Mouse (Mus musculus) midbrain, embryonic 14.5 days (tissue): ENCODE measurements around the gene Txndc5. TPM values are rescaled to one million over a fixed set of nuclear protein-coding genes. Genes with fewer than 3 reads are reported as not detected.

Experiments
- ATAC-seq: fragments of 200-750 bp; cut with Nextera tagmentation; 2 replicates; pipeline ENCODE4 v1.8.0; 2017; ENCODE audit warnings: moderate number of reproducible peaks, moderate library complexity; ENCODE audit not compliant: low FRiP score, low TSS enrichment
- DNase-seq: peaks from one replicate; pipeline ENCODE4 v3.0.0-alpha.2; 2015
- H3K27ac ChIP-seq: fragments of 300-500 bp; sonication (generic); replicated peaks from 2 replicates; pipeline ENCODE4 v1.5.1; 2014; ENCODE audit warnings: mild to moderate bottlenecking, low read depth, low read length, moderate library complexity
- H3K27me3 ChIP-seq: fragments of 300-500 bp; sonication (generic); 2 replicates; pipeline ENCODE4 v1.6.1; 2014; ENCODE audit warnings: low read length, control low read depth, mixed read lengths; ENCODE audit not compliant: control insufficient read depth, insufficient read depth
- H3K36me3 ChIP-seq: fragments of 300-500 bp; sonication (generic); 2 replicates; pipeline ENCODE4 v1.6.1; 2014; ENCODE audit warnings: low read length, control low read depth; ENCODE audit not compliant: control insufficient read depth, insufficient read depth
- H3K4me1 ChIP-seq: fragments of 300-500 bp; sonication (generic); 2 replicates; pipeline ENCODE4 v1.6.1; 2014; ENCODE audit warnings: mild to moderate bottlenecking, antibody characterized with exemption, low read length, control low read depth; ENCODE audit not compliant: control insufficient read depth, insufficient read depth
- H3K4me2 ChIP-seq: fragments of 300-500 bp; sonication (generic); 2 replicates; pipeline ENCODE4 v1.6.1; 2014; ENCODE audit warnings: mild to moderate bottlenecking, low read length, moderate library complexity
- H3K4me3 ChIP-seq: fragments of 300-500 bp; sonication (generic); replicated peaks from 2 replicates; pipeline ENCODE4 v1.5.1; 2014; ENCODE audit warnings: low read depth, low read length
- H3K9ac ChIP-seq: fragments of 300-500 bp; sonication (generic); replicated peaks from 2 replicates; pipeline ENCODE4 v1.6.1; 2014; ENCODE audit warnings: mild to moderate bottlenecking, low read length, moderate library complexity
- H3K9me3 ChIP-seq: fragments of 300-500 bp; sonication (generic); 2 replicates; pipeline ENCODE4 v1.6.1; 2016; ENCODE audit warnings: low read length, control low read depth, mixed read lengths; ENCODE audit not compliant: control insufficient read depth
- WGBS: fragments of 180-500 bp; shearing (Covaris S2); extraction: QIAGEN DNeasy Blood & Tissue Kit; methylation state at CpG from one replicate; pipeline ENCODE4 v1.1.7; 2014; 5-methylcytosine and 5-hydroxymethylcytosine counted together
- polyA plus RNA-seq: library from polyadenylated mRNA; unstranded; fragments of >200 nt; fragmentation: Nextera tagmentation; extraction: Ambion mirVana; gene quantifications from 2 replicates; pipeline ENCODE4 v1.2.1, GENCODE M21; 2014

Txndc5 gene
- polyA plus RNA-seq, 1 experiment from 2014 or later = 81.9 TPM

DNA sequence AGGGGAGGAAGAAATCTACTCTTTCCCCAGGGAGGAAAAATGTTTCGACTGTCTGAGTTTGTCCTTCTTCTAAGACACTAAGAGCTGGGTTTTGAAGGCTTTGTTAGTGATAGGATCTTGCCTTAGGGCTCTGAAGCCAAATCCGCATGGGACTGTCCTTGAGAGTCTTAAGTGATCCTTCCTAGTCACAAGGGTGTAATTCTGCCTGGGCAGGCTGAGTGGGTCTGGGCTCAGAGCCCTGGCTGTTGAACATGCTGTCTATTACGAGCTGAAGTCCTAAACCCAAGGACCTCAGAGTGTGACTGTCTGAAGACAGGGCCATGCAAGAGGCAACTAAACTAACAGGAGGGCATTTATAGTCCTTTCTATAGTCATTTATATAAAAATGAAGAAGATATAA, 16.8 kb upstream of the Txndc5 start:
- H3K27me3 ChIP-seq = no peaks in the 10 kb centered on the region
- H3K9me3 ChIP-seq = no peaks in the 10 kb centered on the region
- no peak overlapping the region for H3K4me2 ChIP-seq
- ATAC-seq (no peak), DNase-seq (no peak)
- no peak overlapping the region for H3K27ac ChIP-seq
- no peaks in the 10 kb centered on the region for H3K36me3 ChIP-seq
- 70% methylated on average over 3 of the region's 3 CpGs for WGBS
- H3K4me3 ChIP-seq = no peak overlapping the region
- H3K4me1 ChIP-seq = no peaks in the 10 kb centered on the region
- H3K9ac ChIP-seq = no peak overlapping the region

- no peak overlapping the region for H3K27ac ChIP-seq
- no peaks in the 10 kb centered on the region for H3K27me3 ChIP-seq
- H3K4me3 ChIP-seq = no peak overlapping the region
- H3K4me1 ChIP-seq = no peaks in the 10 kb centered on the region
- no peaks in the 10 kb centered on the region for H3K9me3 ChIP-seq
- H3K9ac ChIP-seq = no peak overlapping the region
- DNase-seq = no peak
- no peak for ATAC-seq
- no peaks in the 10 kb centered on the region for H3K36me3 ChIP-seq
- WGBS = 86% methylated on average over 8 of the region's 8 CpGs
- no peak overlapping the region for H3K4me2 ChIP-seq
Observed at GRCm38 (mm10) chr13:38544769-38545445, 16.3 kb upstream of the Txndc5 start.

DNA sequence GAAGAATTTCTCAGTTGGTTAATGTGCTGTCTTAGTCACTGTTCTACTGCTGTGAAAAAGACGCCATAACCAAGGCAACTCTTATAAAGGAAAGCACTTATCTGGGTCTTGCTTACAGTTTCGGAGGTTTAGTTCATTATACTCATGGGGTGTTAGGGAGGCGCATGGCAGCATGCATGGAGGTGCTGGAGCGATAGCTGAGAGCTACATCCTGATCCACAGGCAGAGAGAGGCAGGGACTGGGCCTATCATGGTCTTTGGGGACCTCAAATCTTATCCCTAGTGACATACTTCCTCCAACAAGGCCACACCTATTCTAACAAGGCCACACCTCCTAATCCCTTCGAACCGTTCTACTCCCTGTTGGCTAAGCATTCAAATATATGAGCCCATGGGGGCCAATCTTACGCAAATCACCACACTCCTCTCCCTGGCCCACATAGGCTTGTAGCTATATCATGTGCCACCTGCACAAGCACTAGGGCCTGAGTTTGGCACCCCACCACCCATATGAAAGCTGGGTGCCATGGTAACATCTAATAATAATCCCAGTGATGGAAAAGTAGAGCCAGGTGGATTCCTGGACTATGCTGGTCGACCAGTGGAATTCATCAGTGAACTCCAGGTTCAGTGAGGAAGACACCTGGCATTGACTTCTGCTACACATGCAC, 15.0 kb upstream of the Txndc5 start:
- ATAC-seq (no peak), DNase-seq (no peak)
- no peak overlapping the region for H3K4me3 ChIP-seq
- H3K4me2 ChIP-seq = no peak overlapping the region
- 69% methylated on average over 8 of the region's 8 CpGs for WGBS
- no peaks in the 10 kb centered on the region for H3K36me3 ChIP-seq
- no peaks in the 10 kb centered on the region for H3K9me3 ChIP-seq
- no peak overlapping the region for H3K9ac ChIP-seq
- H3K4me1 ChIP-seq = no peaks in the 10 kb centered on the region
- no peak overlapping the region for H3K27ac ChIP-seq
- H3K27me3 ChIP-seq = no peaks in the 10 kb centered on the region

DNA sequence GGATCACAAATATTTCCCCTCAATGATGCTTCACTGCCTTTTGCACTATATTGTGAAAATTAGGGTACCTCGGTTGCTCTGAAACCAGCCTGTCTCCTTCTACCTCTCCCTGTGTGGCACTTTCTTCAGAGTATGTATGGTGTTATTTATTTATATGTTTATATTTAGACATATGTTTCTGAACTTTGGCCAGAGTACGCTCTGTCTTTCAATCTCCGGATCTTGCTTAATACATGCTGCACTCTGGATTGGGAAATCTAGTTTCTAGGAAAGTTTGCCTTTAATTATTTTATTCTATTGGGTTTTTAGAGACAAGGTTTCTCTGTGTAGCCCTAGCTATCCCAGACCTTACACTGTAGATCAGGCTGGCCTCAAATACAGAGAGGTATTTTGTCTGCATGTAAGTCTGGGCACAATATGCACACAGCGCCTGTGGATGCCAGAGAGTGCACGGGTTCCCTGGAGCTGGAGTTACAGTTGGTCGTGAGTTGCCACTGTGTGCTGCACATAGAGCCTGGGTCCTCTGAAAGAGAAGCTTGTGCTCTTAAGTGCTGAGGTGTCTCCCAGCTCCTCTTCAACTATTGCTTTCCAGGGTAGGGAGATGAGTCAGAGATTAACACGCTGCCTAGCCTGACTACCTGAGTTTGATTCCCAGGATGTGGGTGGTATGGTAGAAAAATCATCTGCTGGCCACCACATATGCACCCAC, 10.7 kb upstream of the Txndc5 start:
- WGBS = 92% methylated on average over 7 of the region's 7 CpGs
- H3K9me3 ChIP-seq = no peaks in the 10 kb centered on the region
- H3K4me1 ChIP-seq = no peaks in the 10 kb centered on the region
- H3K27ac ChIP-seq = no peak overlapping the region
- no peaks in the 10 kb centered on the region for H3K27me3 ChIP-seq
- DNase-seq = no peak
- H3K36me3 ChIP-seq = no peaks in the 10 kb centered on the region
- H3K9ac ChIP-seq = no peak overlapping the region
- no peak overlapping the region for H3K4me3 ChIP-seq
- H3K4me2 ChIP-seq = no peak overlapping the region
- no peak for ATAC-seq

DNA sequence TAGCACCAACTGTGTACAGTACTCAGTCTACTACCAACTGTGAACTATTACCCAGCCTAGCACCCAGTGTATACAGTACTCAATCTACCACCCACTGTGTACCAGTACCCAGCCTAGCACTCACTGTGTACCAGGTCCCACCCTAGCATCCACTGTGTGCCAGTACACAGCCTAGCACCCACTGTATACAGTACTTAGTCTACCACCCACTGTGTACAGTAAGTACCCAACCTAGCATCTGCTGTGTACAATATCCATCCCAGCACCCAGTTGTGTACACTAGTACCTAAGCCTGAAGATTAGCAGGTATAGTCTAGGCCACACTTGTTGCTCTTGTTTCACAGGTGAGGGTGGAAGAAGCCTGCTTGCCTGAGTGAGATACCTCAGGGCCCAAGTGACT, 8.9 kb upstream of the Txndc5 start:
- ATAC-seq (no peak), DNase-seq (no peak)
- Histone ChIP-seq H3K36me3 (no peaks in the 10 kb centered on the region), H3K9ac (no peak overlapping the region), H3K27ac (no peak overlapping the region), H3K4me2 (no peak overlapping the region), H3K9me3 (no peaks in the 10 kb centered on the region), H3K4me1 (no peaks in the 10 kb centered on the region), H3K27me3 (no peaks in the 10 kb centered on the region), H3K4me3 (no peak overlapping the region)

GRCm38 (mm10) chr13:38534731-38535130, 6.1 kb upstream of the Txndc5 start:
- 91% methylated on average over 6 of the region's 6 CpGs for WGBS
- H3K4me1 ChIP-seq = no peaks in the 10 kb centered on the region
- no peaks in the 10 kb centered on the region for H3K9me3 ChIP-seq

GRCm38 (mm10) chr13:38534016-38534415, 5.4 kb upstream of the Txndc5 start:
- Histone ChIP-seq H3K4me2 (no peak overlapping the region), H3K4me3 (no peak overlapping the region), H3K4me1 (no peaks in the 10 kb centered on the region), H3K9ac (no peak overlapping the region), H3K27me3 (no peaks in the 10 kb centered on the region), H3K27ac (no peak overlapping the region), H3K9me3 (no peaks in the 10 kb centered on the region), H3K36me3 (no peaks in the 10 kb centered on the region)
- 72% methylated on average over 6 of the region's 6 CpGs for WGBS
- no peak for ATAC-seq
- DNase-seq = no peak

More at GRCm38 (mm10) chr13:38534731-38535130, 6.1 kb upstream of the Txndc5 start:
- H3K4me2 ChIP-seq = no peak overlapping the region
- ATAC-seq (no peak), DNase-seq (no peak)
- no peak overlapping the region for H3K9ac ChIP-seq
- no peaks in the 10 kb centered on the region for H3K36me3 ChIP-seq
- H3K27ac ChIP-seq = no peak overlapping the region
- H3K27me3 ChIP-seq = no peaks in the 10 kb centered on the region
- H3K4me3 ChIP-seq = no peak overlapping the region

DNA sequence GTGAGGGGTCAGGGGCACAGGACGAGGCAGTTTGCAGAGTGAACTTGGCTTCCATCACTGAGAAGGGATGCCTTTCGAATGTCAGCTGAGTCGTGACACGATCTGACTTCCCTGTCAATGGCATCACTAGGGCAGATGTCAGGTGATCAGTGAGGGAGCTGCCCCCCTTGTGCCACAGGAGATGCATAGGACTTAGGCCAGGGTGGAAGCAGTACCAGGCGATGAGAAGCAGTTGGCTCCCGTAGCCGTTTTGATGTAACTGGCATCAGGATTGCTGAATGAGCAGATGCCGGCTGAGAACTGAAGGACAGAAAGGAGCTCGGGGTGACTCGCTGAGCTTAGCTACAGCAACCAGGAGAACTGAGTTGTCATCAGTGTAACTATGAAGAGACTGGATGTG, 4.8 kb upstream of the Txndc5 start:
- 87% methylated on average over 10 of the region's 10 CpGs for WGBS
- Histone ChIP-seq H3K4me1 (peaks cover 4% of the 10 kb centered on the region; the same call in 1 of the 2 replicates), H3K27ac (no peak overlapping the region), H3K9me3 (no peaks in the 10 kb centered on the region), H3K4me3 (no peak overlapping the region), H3K27me3 (no peaks in the 10 kb centered on the region), H3K36me3 (no peaks in the 10 kb centered on the region), H3K4me2 (no peak overlapping the region), H3K9ac (no peak overlapping the region)
- ATAC-seq (no peak), DNase-seq (no peak)
